23 mouse cellular contexts compared by ENCODE assay signal in genomic region chr8:9207505-9208051, GRCm38 (mm10).
DNase-seq lines count a peak whose midpoint lies in the region; ATAC-seq and TF ChIP-seq lines count a peak whose summit lies in the region.
"Had no signal": no experiment of that assay in that cellular context is flagged by ENCODE, and none has a peak within 500 bp of the region (broad histone marks: within the 10 kb centered on the region; RNA-seq: fewer than 3 reads in every experiment).

No protein-coding gene starts in this region.

- no peak overlapping the region for H3K4me2 ChIP-seq in forebrain, embryonic 11.5 days (ENCODE audit: low read depth, low read length, severe bottlenecking)
- no peak overlapping the region for H3K4me2 ChIP-seq in forebrain, embryonic 14.5 days (ENCODE audit: low read length)
- H3K4me2 ChIP-seq in kidney, embryonic 16.5 days (replicated peaks; ENCODE audit: low read depth, low read length): no peak overlapping the region
- no peak overlapping the region for H3K4me2 ChIP-seq in embryonic facial prominence, embryonic 15.5 days (replicated peaks)
- H3K4me2 ChIP-seq: heart, embryonic 13.5 days; stomach, embryonic 15.5 days had no signal

- no peak for TF ChIP-seq CTCF in E14TG2a.4 (conservative IDR thresholded peaks at IDR 0.05; ENCODE audit: low read length)

- no peaks in the 10 kb centered on the region for H3K9me3 ChIP-seq in forebrain, embryonic 11.5 days (ENCODE audit: control insufficient read depth, low read length)
- no peaks in the 10 kb centered on the region for H3K9me3 ChIP-seq in forebrain, embryonic 14.5 days (replicated peaks; ENCODE audit: control insufficient read depth, low read length)
- no peaks in the 10 kb centered on the region for H3K9me3 ChIP-seq in kidney, embryonic 16.5 days (ENCODE audit: low read length)
- H3K9me3 ChIP-seq in E14TG2a.4 (ENCODE audit: low read length): no peaks in the 10 kb centered on the region
- no peaks in the 10 kb centered on the region for H3K9me3 ChIP-seq in embryonic facial prominence, embryonic 15.5 days (replicated peaks)
- H3K9me3 ChIP-seq: heart, embryonic 13.5 days; stomach, embryonic 15.5 days had no signal

- DNase-seq in forebrain, embryonic 11.5 days (ENCODE audit: low spot score): peak; percentile 52
- DNase-seq in forebrain, embryonic 14.5 days (ENCODE audit: low spot score): no peak
- no peak for DNase-seq in kidney, adult 8-10 months
- no peak for DNase-seq in ovary, postnatal 14 days (ENCODE audit: low spot score)
- DNase-seq: adrenal gland, postnatal 10 days; cerebellum, postnatal 10 days; heart, postnatal 36 days; kidney, adult 11 months; kidney, postnatal 14 days; left cerebral cortex, postnatal 4 days; liver; lung, postnatal 36 days; right cerebral cortex, postnatal 25 days; thymus, adult 18-20 months; thymus, postnatal 4 days had no signal

- H3K27me3 ChIP-seq in forebrain, embryonic 11.5 days (ENCODE audit: control insufficient read depth, insufficient read depth, low read length): no peaks in the 10 kb centered on the region
- no peaks in the 10 kb centered on the region for H3K27me3 ChIP-seq in forebrain, embryonic 14.5 days (replicated peaks; ENCODE audit: control insufficient read depth, insufficient read depth, low read length)
- no peaks in the 10 kb centered on the region for H3K27me3 ChIP-seq in kidney, embryonic 16.5 days (ENCODE audit: insufficient read depth, low read length)
- H3K27me3 ChIP-seq in E14TG2a.4 (ENCODE audit: insufficient read depth, low read length): peaks cover 15% of the 10 kb centered on the region
- H3K27me3 ChIP-seq in embryonic facial prominence, embryonic 15.5 days: no peaks in the 10 kb centered on the region
- H3K27me3 ChIP-seq: CH12.LX; heart, embryonic 13.5 days; stomach, embryonic 15.5 days had no signal

- 94% methylated on average over 31 of the region's 31 CpGs for WGBS in forebrain, embryonic 11.5 days
- WGBS in forebrain, embryonic 14.5 days: 95% methylated on average over 31 of the region's 31 CpGs
- 94% methylated on average over 31 of the region's 31 CpGs for WGBS in kidney, embryonic 16.5 days
- 93% methylated on average over 31 of the region's 31 CpGs for WGBS in embryonic facial prominence, embryonic 15.5 days

- no peak overlapping the region for H3K27ac ChIP-seq in forebrain, embryonic 11.5 days (ENCODE audit: low read depth, low read length)
- H3K27ac ChIP-seq in forebrain, embryonic 14.5 days (ENCODE audit: low read depth, low read length): no peak overlapping the region
- no peak overlapping the region for H3K27ac ChIP-seq in kidney, embryonic 16.5 days (ENCODE audit: low read length)
- H3K27ac ChIP-seq in embryonic facial prominence, embryonic 15.5 days (replicated peaks): no peak overlapping the region
- H3K27ac ChIP-seq: heart, embryonic 13.5 days; left cerebral cortex, adult 2 months; stomach, embryonic 15.5 days had no signal

- H3K9ac ChIP-seq in forebrain, embryonic 11.5 days (ENCODE audit: low read length): no peak overlapping the region
- no peak overlapping the region for H3K9ac ChIP-seq in forebrain, embryonic 14.5 days (ENCODE audit: low read length)
- no peak overlapping the region for H3K9ac ChIP-seq in kidney, embryonic 16.5 days (replicated peaks; ENCODE audit: low read length)
- H3K9ac ChIP-seq in embryonic facial prominence, embryonic 15.5 days: no peak overlapping the region
- H3K9ac ChIP-seq: heart, embryonic 13.5 days; stomach, embryonic 15.5 days had no signal

- ATAC-seq in forebrain, embryonic 11.5 days (replicated peaks; ENCODE audit: low FRiP score): no peak
- ATAC-seq in forebrain, embryonic 14.5 days: no peak
- 0 out of 2 replicates have a peak, but pooled peaks have one; percentile 19 for ATAC-seq in kidney, embryonic 16.5 days (ENCODE audit: low FRiP score, low TSS enrichment)
- peak; percentile 34; the same call in 1 of the 2 replicates for ATAC-seq in embryonic facial prominence, embryonic 15.5 days (ENCODE audit: insufficient number of reproducible peaks, low FRiP score, low TSS enrichment, low read depth)

- 0 out of 2 replicates have a peak, but pooled peaks cover 6% of the 10 kb centered on the region for H3K4me1 ChIP-seq in forebrain, embryonic 11.5 days (replicated peaks; ENCODE audit: control insufficient read depth, insufficient read depth, low read length)
- H3K4me1 ChIP-seq in forebrain, embryonic 14.5 days (ENCODE audit: control insufficient read depth, insufficient read depth, low read length): peaks cover 6% of the 10 kb centered on the region; the same call in 1 of the 2 replicates
- no peaks in the 10 kb centered on the region for H3K4me1 ChIP-seq in kidney, embryonic 16.5 days (ENCODE audit: insufficient read depth, low read length)
- H3K4me1 ChIP-seq in E14TG2a.4 (replicated peaks; ENCODE audit: low read depth, low read length): no peaks in the 10 kb centered on the region; the same call in 1 of the 2 replicates
- no peaks in the 10 kb centered on the region for H3K4me1 ChIP-seq in embryonic facial prominence, embryonic 15.5 days
- H3K4me1 ChIP-seq: stomach, embryonic 15.5 days had no signal

- no peak overlapping the region for H3K4me3 ChIP-seq in forebrain, embryonic 11.5 days (ENCODE audit: low read depth, low read length)
- H3K4me3 ChIP-seq in forebrain, embryonic 14.5 days (ENCODE audit: low read depth, low read length): no peak overlapping the region
- no peak overlapping the region for H3K4me3 ChIP-seq in kidney, embryonic 16.5 days (ENCODE audit: low read length)
- peak overlapping the region; percentile 66 for H3K4me3 ChIP-seq in E14TG2a.4 (replicated peaks; ENCODE audit: low read length)
- no peak overlapping the region for H3K4me3 ChIP-seq in embryonic facial prominence, embryonic 15.5 days (replicated peaks)
- H3K4me3 ChIP-seq: heart, embryonic 13.5 days; left cerebral cortex, adult 2 months; myocyte; stomach, embryonic 15.5 days had no signal

- no peaks in the 10 kb centered on the region for H3K36me3 ChIP-seq in forebrain, embryonic 11.5 days (ENCODE audit: control insufficient read depth, insufficient read depth, low read length)
- H3K36me3 ChIP-seq in forebrain, embryonic 14.5 days (ENCODE audit: control insufficient read depth, insufficient read depth, low read length): no peaks in the 10 kb centered on the region
- no peaks in the 10 kb centered on the region for H3K36me3 ChIP-seq in kidney, embryonic 16.5 days (ENCODE audit: insufficient read depth, low read length)
- H3K36me3 ChIP-seq in E14TG2a.4 (ENCODE audit: insufficient read depth, low read length): no peaks in the 10 kb centered on the region
- no peaks in the 10 kb centered on the region for H3K36me3 ChIP-seq in embryonic facial prominence, embryonic 15.5 days
- H3K36me3 ChIP-seq: heart, embryonic 13.5 days; stomach, embryonic 15.5 days had no signal

Comparison
In these comparisons a context has a peak if more than half of its experiments do, and no peak if none do; other contexts are left out.
1. ATAC-seq: peak in kidney, embryonic 16.5 days (single experiment) and embryonic facial prominence, embryonic 15.5 days (single experiment); none in forebrain, embryonic 11.5 days (single experiment) and forebrain, embryonic 14.5 days (single experiment).